ENCODE assay signal across 8 mouse cellular contexts in the genomic region with DNA sequence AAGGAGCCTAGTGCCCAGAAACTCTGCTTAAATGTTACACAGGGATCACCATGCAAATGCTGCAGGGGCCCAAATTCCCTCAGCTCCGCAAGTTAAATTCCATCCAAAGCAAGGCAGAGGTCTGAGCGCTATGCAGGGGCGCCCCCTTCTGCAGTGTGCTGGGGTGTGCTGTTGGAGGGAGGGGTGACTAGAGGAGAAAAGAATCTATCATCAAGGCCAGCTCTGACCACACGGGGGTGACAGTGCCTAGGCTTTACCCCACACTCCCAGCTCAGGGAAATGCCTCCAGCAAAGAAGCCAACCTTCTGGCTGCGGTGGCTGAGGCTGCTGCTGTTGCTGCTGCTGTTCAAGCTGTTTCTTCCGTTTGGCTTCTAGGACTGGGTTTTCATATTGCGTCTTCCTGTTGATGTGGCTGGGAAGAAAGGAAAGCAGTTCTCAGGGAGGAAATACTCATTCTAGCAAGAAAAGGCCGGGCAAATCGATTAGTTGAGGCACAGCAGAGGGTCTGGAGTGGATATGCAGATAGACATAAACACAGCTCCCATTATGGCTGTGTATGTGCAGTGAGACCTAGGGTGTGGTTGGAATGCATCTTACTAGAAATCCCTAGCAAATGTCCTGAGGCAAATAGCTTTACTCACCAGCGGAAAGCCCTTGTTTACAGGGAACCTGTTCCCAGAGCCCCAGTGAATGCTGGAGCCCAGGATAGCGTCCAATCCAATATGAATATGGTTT.
DNase-seq lines count a peak whose midpoint lies in the region; ATAC-seq and TF ChIP-seq lines count a peak whose summit lies in the region.

No protein-coding gene starts in this region.

- H3K4me1 ChIP-seq in liver, postnatal 0 days (ENCODE audit: insufficient read depth) = peaks cover 4% of the 10 kb centered on the region; the same call in 1 of the 2 replicates

- peak overlapping the region; percentile 68 for H3K27ac ChIP-seq in layer of hippocampus, adult 2 months
- H3K27ac ChIP-seq in liver, postnatal 0 days (ENCODE audit: low read depth) = peak overlapping the region; percentile 51

- TF ChIP-seq CTCF in layer of hippocampus, adult 2 months (conservative IDR thresholded peaks at IDR 0.05) = peak; percentile 98
- peak; percentile 82 for TF ChIP-seq CTCF in liver, postnatal 0 days (IDR thresholded peaks at IDR 0.05; ENCODE audit: low read depth)

- no peaks in the 10 kb centered on the region for H3K27me3 ChIP-seq in liver, postnatal 0 days (ENCODE audit: insufficient read depth, low read length)

- H3K4me2 ChIP-seq in liver, postnatal 0 days (ENCODE audit: low read depth, low read length) = no peak overlapping the region

- H3K9me3 ChIP-seq in liver, postnatal 0 days (ENCODE audit: low read length) = no peaks in the 10 kb centered on the region

- no peak overlapping the region for H3K4me3 ChIP-seq in layer of hippocampus, adult 2 months
- no peak overlapping the region for H3K4me3 ChIP-seq in liver, postnatal 0 days (ENCODE audit: low read depth, low read length)

- no peaks in the 10 kb centered on the region; the same call in 1 of the 2 replicates for H3K36me3 ChIP-seq in liver, postnatal 0 days (replicated peaks; ENCODE audit: insufficient read depth, low read length)

- H3K9ac ChIP-seq in liver, postnatal 0 days (replicated peaks) = no peak overlapping the region

- DNase-seq in Muller cell, postnatal 12 days (ENCODE audit: inconsistent ontology term) = peak; percentile 84
- DNase-seq in cerebellum, adult 8-10 months = peak; percentile 68
- peak; percentile 86 for DNase-seq in heart, postnatal 4 days
- peak; percentile 90 for DNase-seq in layer of hippocampus, adult 2 months (ENCODE audit: low spot score in 2 of 2)
- DNase-seq in liver, postnatal 0 days = peak; percentile 73
- DNase-seq in ovary, postnatal 10 days (ENCODE audit: low spot score) = peak; percentile 22
- DNase-seq in thymus, postnatal 4 days = peak; percentile 65

- WGBS in liver, postnatal 0 days (ENCODE audit: insufficient replicate concordance) = 25% methylated on average over 11 of the region's 11 CpGs

- peak; percentile 100 for ATAC-seq in frontal cortex, adult (ENCODE audit: low TSS enrichment)
- peak; percentile 85 for ATAC-seq in liver, postnatal 0 days

- no peak for TF ChIP-seq EP300 in liver, postnatal 0 days (IDR thresholded peaks at IDR 0.05; ENCODE audit: low read depth)

Comparison
In these comparisons a context has a peak if more than half of its experiments do, and no peak if none do; other contexts are left out.
1. DNase-seq: peak in every context shown above with its lines; median percentile 90 in layer of hippocampus, adult 2 months; 86 in heart, postnatal 4 days; 84 in Muller cell, postnatal 12 days; 73 in liver, postnatal 0 days; 68 in cerebellum, adult 8-10 months; 65 in thymus, postnatal 4 days; 22 in ovary, postnatal 10 days.